In the genomic region with DNA sequence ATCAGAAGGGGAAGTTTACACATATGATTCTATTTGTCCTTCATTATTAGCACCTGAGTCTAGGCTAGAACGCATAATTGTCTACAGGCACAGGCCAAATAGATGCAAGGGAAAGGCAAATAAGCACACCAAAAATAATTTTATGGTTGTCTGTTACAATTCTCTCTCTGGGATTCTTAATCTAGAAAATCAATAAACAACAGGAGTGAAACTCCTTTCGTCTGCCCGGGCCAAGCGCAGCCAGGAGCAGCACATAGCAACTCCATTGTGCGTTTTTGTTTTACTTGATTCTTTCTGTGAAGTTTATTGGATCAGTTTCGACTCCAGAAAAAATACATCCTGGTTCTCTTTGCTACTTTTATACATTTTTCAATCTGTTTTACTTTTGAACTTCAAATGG, we compare ENCODE assay signal across 12 mouse cellular contexts.
DNase-seq lines count a peak whose midpoint lies in the region; ATAC-seq and TF ChIP-seq lines count a peak whose summit lies in the region.
"Had no signal": no experiment of that assay in that cellular context is flagged by ENCODE, and none has a peak within 500 bp of the region (broad histone marks: within the 10 kb centered on the region; RNA-seq: fewer than 3 reads in every experiment).

No protein-coding gene starts in this region.

- H3K36me3 ChIP-seq in heart, embryonic 12.5 days: no peaks in the 10 kb centered on the region
- no peaks in the 10 kb centered on the region for H3K36me3 ChIP-seq in lung, embryonic 15.5 days
- no peaks in the 10 kb centered on the region for H3K36me3 ChIP-seq in hindbrain, embryonic 15.5 days
- no peaks in the 10 kb centered on the region for H3K36me3 ChIP-seq in stomach, embryonic 14.5 days (ENCODE audit: control insufficient read depth, insufficient read depth, low read length)
- H3K36me3 ChIP-seq: liver, embryonic 12.5 days had no signal

- TF ChIP-seq POLR2A in lung, adult 2 months (IDR thresholded peaks at IDR 0.05; ENCODE audit: borderline replicate concordance, extremely low read depth, low read depth, low read length): no peak

- H3K9ac ChIP-seq in heart, embryonic 12.5 days: no peak overlapping the region
- no peak overlapping the region for H3K9ac ChIP-seq in lung, embryonic 15.5 days
- no peak overlapping the region for H3K9ac ChIP-seq in hindbrain, embryonic 15.5 days
- no peak overlapping the region for H3K9ac ChIP-seq in stomach, embryonic 14.5 days (replicated peaks; ENCODE audit: low read depth, low read length)
- H3K9ac ChIP-seq: liver, embryonic 12.5 days had no signal

- ATAC-seq in heart, embryonic 12.5 days (ENCODE audit: insufficient number of reproducible peaks, low FRiP score): no peak
- no peak for ATAC-seq in lung, embryonic 15.5 days (ENCODE audit: borderline replicate concordance, extremely low read depth, low FRiP score, low TSS enrichment)
- ATAC-seq in hindbrain, embryonic 15.5 days (ENCODE audit: low FRiP score, low read depth): no peak
- ATAC-seq in stomach, embryonic 14.5 days (ENCODE audit: insufficient number of reproducible peaks, insufficient read depth, low FRiP score, low read depth): no peak
- ATAC-seq: liver, embryonic 12.5 days had no signal

- H3K4me1 ChIP-seq in heart, embryonic 12.5 days (replicated peaks): no peaks in the 10 kb centered on the region
- H3K4me1 ChIP-seq in lung, embryonic 15.5 days: peaks cover 8% of the 10 kb centered on the region; the same call in 1 of the 2 replicates
- no peaks in the 10 kb centered on the region; the same call in 1 of the 2 replicates for H3K4me1 ChIP-seq in lung, adult 2 months (ENCODE audit: control insufficient read depth, insufficient read depth, low read length)
- H3K4me1 ChIP-seq in hindbrain, embryonic 15.5 days (replicated peaks): peaks cover 5% of the 10 kb centered on the region; the same call in 1 of the 2 replicates
- H3K4me1 ChIP-seq in stomach, embryonic 14.5 days (ENCODE audit: control insufficient read depth, insufficient read depth, low read length): 0 out of 2 replicates have a peak, but pooled peaks cover 6% of the 10 kb centered on the region
- H3K4me1 ChIP-seq: liver, embryonic 12.5 days; megakaryocyte, embryonic 14.5 days had no signal

- no peak for DNase-seq in heart, adult 11 months
- DNase-seq in lung, adult 2 months: no peak
- DNase-seq in left cerebral cortex, adult 18-20 months (ENCODE audit: low spot score in 2 of 2): no peak
- DNase-seq in urinary bladder, adult 2 months (ENCODE audit: low spot score): no peak
- DNase-seq: cerebellum, adult 8-10 months; thymus, postnatal 36 days had no signal

- H3K4me3 ChIP-seq in heart, embryonic 12.5 days: no peak overlapping the region
- H3K4me3 ChIP-seq in lung, embryonic 15.5 days: no peak overlapping the region
- no peak overlapping the region for H3K4me3 ChIP-seq in lung, adult 2 months (replicated peaks; ENCODE audit: extremely low read depth, low read depth, low read length)
- H3K4me3 ChIP-seq in hindbrain, embryonic 15.5 days: no peak overlapping the region
- H3K4me3 ChIP-seq in stomach, embryonic 14.5 days (ENCODE audit: low read depth, low read length): no peak overlapping the region
- H3K4me3 ChIP-seq: liver, embryonic 12.5 days; megakaryocyte, embryonic 14.5 days had no signal

- no peaks in the 10 kb centered on the region for H3K27me3 ChIP-seq in heart, embryonic 12.5 days (replicated peaks)
- no peaks in the 10 kb centered on the region for H3K27me3 ChIP-seq in lung, embryonic 15.5 days
- H3K27me3 ChIP-seq in hindbrain, embryonic 15.5 days: no peaks in the 10 kb centered on the region
- no peaks in the 10 kb centered on the region for H3K27me3 ChIP-seq in stomach, embryonic 14.5 days (ENCODE audit: control insufficient read depth, insufficient read depth, low read length)
- H3K27me3 ChIP-seq: liver, embryonic 12.5 days; megakaryocyte, embryonic 14.5 days had no signal

- no peak for TF ChIP-seq CTCF in lung, adult 2 months (IDR thresholded peaks at IDR 0.05; ENCODE audit: insufficient read depth, low read length)

- no peak overlapping the region for H3K4me2 ChIP-seq in heart, embryonic 12.5 days
- H3K4me2 ChIP-seq in lung, embryonic 15.5 days: peak overlapping the region; percentile 46
- H3K4me2 ChIP-seq in hindbrain, embryonic 15.5 days: peak overlapping the region; percentile 31
- H3K4me2 ChIP-seq in stomach, embryonic 14.5 days (replicated peaks; ENCODE audit: low read depth, low read length): peak overlapping the region; percentile 27
- H3K4me2 ChIP-seq: liver, embryonic 12.5 days had no signal

- peak overlapping the region; percentile 47; the same call in 1 of the 2 replicates for H3K27ac ChIP-seq in heart, embryonic 12.5 days (ENCODE audit: poor library complexity, severe bottlenecking)
- no peak overlapping the region for H3K27ac ChIP-seq in lung, embryonic 15.5 days
- no peak overlapping the region for H3K27ac ChIP-seq in hindbrain, embryonic 15.5 days (replicated peaks)
- 0 out of 2 replicates have a peak overlapping the region, but pooled peaks have one; percentile 6 for H3K27ac ChIP-seq in stomach, embryonic 14.5 days (ENCODE audit: low read length)
- H3K27ac ChIP-seq: liver, embryonic 12.5 days had no signal

- no peaks in the 10 kb centered on the region for H3K9me3 ChIP-seq in heart, embryonic 12.5 days (replicated peaks)
- H3K9me3 ChIP-seq in lung, embryonic 15.5 days: no peaks in the 10 kb centered on the region
- H3K9me3 ChIP-seq in hindbrain, embryonic 15.5 days: no peaks in the 10 kb centered on the region
- no peaks in the 10 kb centered on the region for H3K9me3 ChIP-seq in stomach, embryonic 14.5 days (ENCODE audit: control insufficient read depth, low read depth, low read length)
- H3K9me3 ChIP-seq: liver, embryonic 12.5 days; megakaryocyte, embryonic 14.5 days had no signal

- WGBS in heart, embryonic 12.5 days: 51% methylated on average over 6 of the region's 6 CpGs
- whole genome bisulfite sequencing in lung, embryonic 15.5 days: 33% methylated on average over 6 of the region's 6 CpGs
- WGBS in lung, adult 2 months: 36% methylated on average over 6 of the region's 6 CpGs
- 46% methylated on average over 6 of the region's 6 CpGs for WGBS in hindbrain, embryonic 15.5 days
- 19% methylated on average over 6 of the region's 6 CpGs for whole genome bisulfite sequencing in stomach, embryonic 14.5 days

Comparison
In these comparisons a context has a peak if more than half of its experiments do, and no peak if none do; other contexts are left out.
1. H3K27ac ChIP-seq: peak in heart, embryonic 12.5 days (single experiment) and stomach, embryonic 14.5 days (single experiment); none in lung, embryonic 15.5 days (single experiment) and hindbrain, embryonic 15.5 days (single experiment).